Mouse (Mus musculus) heart, adult 2 months (tissue): ENCODE data around the gene Prkag3. TPM values are rescaled to one million over a fixed set of nuclear protein-coding genes. Genes with fewer than 3 reads are reported as not detected.

Experiments used
- DNase-seq, 2 experiments: peaks; one replicate each; pipeline ENCODE4 v3.0.0; 2021
- H3K27ac ChIP-seq: fragments of 200-600 bp; 2 replicates; pipeline ENCODE4 v1.8.1; 2022
- H3K27me3 ChIP-seq: fragments of 200-500 bp; 2 replicates; pipeline ENCODE4 v1.6.1; 2012; ENCODE audit warnings: mild to moderate bottlenecking, low read length, inconsistent platforms, mixed read lengths; ENCODE audit not compliant: control insufficient read depth, insufficient read depth
- H3K36me3 ChIP-seq: fragments of 200-500 bp; 2 replicates; pipeline ENCODE4 v1.6.1; 2012; ENCODE audit warnings: low read length, inconsistent platforms; ENCODE audit not compliant: control insufficient read depth, insufficient read depth
- H3K4me1 ChIP-seq: fragments of 200-500 bp; 2 replicates; pipeline ENCODE4 v1.6.1; 2011; ENCODE audit warnings: low read length; ENCODE audit not compliant: control insufficient read depth, insufficient read depth
- H3K4me3 ChIP-seq: fragments of 200-600 bp; 2 replicates; pipeline ENCODE4 v1.8.1; 2022
- H3K79me2 ChIP-seq: fragments of 200-500 bp; replicated peaks from 2 replicates; pipeline ENCODE4 v1.6.1; 2012; ENCODE audit warnings: mild to moderate bottlenecking, inconsistent platforms, low read length, moderate library complexity, mixed read lengths; ENCODE audit not compliant: control insufficient read depth, insufficient read depth
- H3K9ac ChIP-seq: fragments of 200-500 bp; 2 replicates; pipeline ENCODE4 v1.6.1; 2012; ENCODE audit warnings: low read depth, mild to moderate bottlenecking, control low read depth, inconsistent platforms, low read length, mixed read lengths
- CTCF ChIP-seq: fragments of 200-600 bp; IDR thresholded peaks from 2 replicates; pipeline ENCODE4 v1.8.1; 2022; ENCODE audit warnings: antibody characterized with exemption, mild to moderate bottlenecking, moderate library complexity
- EP300 ChIP-seq: fragments of 200-500 bp; IDR thresholded peaks from 2 replicates; pipeline ENCODE4 v1.6.1; 2011; ENCODE audit warnings: low read depth, low read length, control low read depth; ENCODE audit not compliant: insufficient read depth
- POLR2A ChIP-seq: fragments of 200-500 bp; IDR thresholded peaks from 2 replicates; pipeline ENCODE4 v1.6.1; 2011; ENCODE audit warnings: mild to moderate bottlenecking, low read depth, low read length, control low read depth; ENCODE audit not compliant: insufficient read depth
- WGBS: fragments of 180-500 bp; shearing (Covaris S2); methylation state at CpG from one replicate; pipeline ENCODE4 v1.1.7; 2018; 5-methylcytosine and 5-hydroxymethylcytosine counted together
- intact Hi-C: fragments of 180-260 bp; cut with DNase I; formaldehyde crosslinking; loops from one replicate; pipeline ENCODE4 v1.15.1; 2025
- polyA plus RNA-seq: library from polyadenylated mRNA; depleted of rRNA; stranded (reverse); fragments of >200 nt; gene quantifications from 2 replicates; pipeline ENCODE4 v1.2.3, GENCODE M21; 2012
- total RNA-seq, 2 experiments: library from RNA; stranded (reverse); gene quantifications; 2 replicates each; pipeline ENCODE4 v1.2.3; 2021

Prkag3 gene
- total and polyA plus RNA-seq, 3 experiments, result 1.1 to 2.1 (median 1.3) TPM

- TF ChIP-seq CTCF (no peak), POLR2A (no peak), EP300 (0 out of 2 replicates have a peak, but pooled peaks have one; percentile 8)
- peak in 1 of 2 experiments; percentile 66 for DNase-seq
Observed at GRCm38 (mm10) chr1:74740846-74741245, 8.2 kb downstream of the Prkag3 start.

GRCm38 (mm10) chr1:74737500-74737899, 11.5 kb downstream of the Prkag3 start:
- Histone ChIP-seq H3K79me2 (no peaks in the 10 kb centered on the region), H3K4me1 (peaks cover 1% of the 10 kb centered on the region; the same call in 1 of the 2 replicates), H3K9ac (no peak overlapping the region), H3K27me3 (no peaks in the 10 kb centered on the region), H3K27ac (no peak overlapping the region), H3K4me3 (no peak overlapping the region), H3K36me3 (no peaks in the 10 kb centered on the region)
- DNase-seq, result no peak
- intact Hi-C loops, result no loop called here
- WGBS, result 63% methylated on average over 7 of the region's 7 CpGs
- TF ChIP-seq EP300 (no peak), CTCF (no peak), POLR2A (no peak)

More at GRCm38 (mm10) chr1:74740846-74741245, 8.2 kb downstream of the Prkag3 start:
- Histone ChIP-seq H3K4me3 (no peak overlapping the region), H3K9ac (no peak overlapping the region), H3K79me2 (no peaks in the 10 kb centered on the region), H3K27ac (no peak overlapping the region), H3K36me3 (no peaks in the 10 kb centered on the region), H3K27me3 (no peaks in the 10 kb centered on the region), H3K4me1 (peaks cover 1% of the 10 kb centered on the region; the same call in 1 of the 2 replicates)
- intact Hi-C loops, result no loop called here
- WGBS, result 50% methylated on average over 7 of the region's 7 CpGs

GRCm38 (mm10) chr1:74736977-74737376, 12.0 kb downstream of the Prkag3 start:
- intact Hi-C loops, result no loop called here
- H3K79me2 ChIP-seq, result no peaks in the 10 kb centered on the region
- DNase-seq, result no peak
- no peak overlapping the region for H3K27ac ChIP-seq
- no peaks in the 10 kb centered on the region for H3K27me3 ChIP-seq
- H3K4me1 ChIP-seq, result peaks cover 1% of the 10 kb centered on the region; the same call in 1 of the 2 replicates
- no peak for TF ChIP-seq CTCF
- TF ChIP-seq EP300, result no peak
- TF ChIP-seq POLR2A, result no peak
- H3K4me3 ChIP-seq, result no peak overlapping the region
- no peak overlapping the region for H3K9ac ChIP-seq
- H3K36me3 ChIP-seq, result no peaks in the 10 kb centered on the region
- 84% methylated on average over 12 of the region's 12 CpGs for WGBS

GRCm38 (mm10) chr1:74728446-74728845, 20.6 kb downstream of the Prkag3 start:
- Histone ChIP-seq H3K79me2 (no peaks in the 10 kb centered on the region), H3K4me1 (no peaks in the 10 kb centered on the region), H3K27ac (no peak overlapping the region), H3K27me3 (no peaks in the 10 kb centered on the region), H3K9ac (no peak overlapping the region), H3K4me3 (no peak overlapping the region), H3K36me3 (no peaks in the 10 kb centered on the region)
- TF ChIP-seq POLR2A (no peak), EP300 (no peak), CTCF (no peak)
- DNase-seq, result peak in 1 of 2 experiments; percentile 17
- 70% methylated on average over 8 of the region's 8 CpGs for WGBS
- intact Hi-C loops, result no loop called here

GRCm38 (mm10) chr1:74726674-74727073, 22.3 kb downstream of the Prkag3 start:
- no peaks in the 10 kb centered on the region for H3K36me3 ChIP-seq
- H3K27me3 ChIP-seq, result no peaks in the 10 kb centered on the region
- 55% methylated on average over 5 of the region's 5 CpGs for WGBS
- TF ChIP-seq POLR2A, result no peak
- no peak for TF ChIP-seq CTCF
- TF ChIP-seq EP300, result no peak
- DNase-seq, result no peak
- no peak overlapping the region for H3K9ac ChIP-seq
- no peaks in the 10 kb centered on the region for H3K79me2 ChIP-seq
- intact Hi-C loops, result no loop called here
- no peak overlapping the region for H3K4me3 ChIP-seq
- H3K4me1 ChIP-seq, result no peaks in the 10 kb centered on the region
- H3K27ac ChIP-seq, result no peak overlapping the region

GRCm38 (mm10) chr1:74726114-74726513, 22.9 kb downstream of the Prkag3 start:
- Histone ChIP-seq H3K79me2 (no peaks in the 10 kb centered on the region), H3K36me3 (no peaks in the 10 kb centered on the region), H3K27ac (no peak overlapping the region), H3K4me1 (no peaks in the 10 kb centered on the region), H3K27me3 (no peaks in the 10 kb centered on the region), H3K4me3 (no peak overlapping the region), H3K9ac (no peak overlapping the region)
- intact Hi-C loops, result no loop called here
- 63% methylated on average over 5 of the region's 5 CpGs for WGBS
- TF ChIP-seq POLR2A (no peak), EP300 (no peak), CTCF (no peak)
- DNase-seq, result no peak
